ENCODE assay signal across 36 mouse cellular contexts in the genomic region with DNA sequence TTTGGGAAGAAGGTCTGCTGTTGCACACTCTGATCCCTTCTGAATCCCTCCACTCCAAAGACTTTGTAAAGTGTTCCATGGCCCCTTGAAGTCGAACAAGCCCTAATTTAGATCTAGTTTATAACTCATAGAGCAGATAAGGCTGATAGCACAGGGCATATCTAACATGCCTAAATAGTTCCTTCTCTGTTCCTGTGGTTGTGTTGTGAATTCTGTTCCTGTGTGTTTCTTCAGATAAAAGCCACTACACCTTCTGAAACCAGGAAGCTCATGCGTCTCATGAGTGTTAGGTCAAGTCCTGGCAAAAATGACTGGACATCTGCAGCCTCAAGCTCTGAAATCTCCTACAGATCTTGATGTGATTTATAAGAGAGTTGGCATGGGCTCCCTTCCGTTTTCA.
"Had no signal": no experiment of that assay in that cellular context is flagged by ENCODE, and none has a peak within 500 bp of the region (broad histone marks: within the 10 kb centered on the region; RNA-seq: fewer than 3 reads in every experiment).

No protein-coding gene starts in this region.

- H3K4me3 ChIP-seq: heart, embryonic 10.5 days; heart, embryonic 12.5 days; heart, embryonic 13.5 days; heart, embryonic 15.5 days; hindbrain, embryonic 10.5 days; hindbrain, embryonic 12.5 days; hindbrain, embryonic 13.5 days; hindbrain, embryonic 15.5 days; intestine, embryonic 15.5 days; kidney, embryonic 15.5 days; layer of hippocampus, adult 2 months; left cerebral cortex, adult 2 months had no signal

- H3K4me1 ChIP-seq: heart, embryonic 10.5 days; heart, embryonic 12.5 days; heart, embryonic 13.5 days; heart, embryonic 15.5 days; hindbrain, embryonic 10.5 days; hindbrain, embryonic 12.5 days; hindbrain, embryonic 13.5 days; hindbrain, embryonic 15.5 days; intestine, embryonic 15.5 days; kidney, embryonic 15.5 days had no signal

- H3K27ac ChIP-seq: heart, embryonic 10.5 days; heart, embryonic 13.5 days; heart, embryonic 15.5 days; hindbrain, embryonic 10.5 days; hindbrain, embryonic 12.5 days; hindbrain, embryonic 13.5 days; hindbrain, embryonic 14.5 days; hindbrain, embryonic 15.5 days; hindbrain, postnatal 0 days; intestine, embryonic 15.5 days; kidney, embryonic 15.5 days; kidney, postnatal 0 days; layer of hippocampus, adult 2 months; left cerebral cortex, adult 2 months had no signal

- H3K27me3 ChIP-seq: heart, embryonic 12.5 days; heart, embryonic 13.5 days; heart, embryonic 15.5 days; hindbrain, embryonic 12.5 days; hindbrain, embryonic 13.5 days; hindbrain, embryonic 15.5 days; intestine, embryonic 15.5 days; kidney, embryonic 15.5 days had no signal

- H3K9me3 ChIP-seq: heart, embryonic 10.5 days; heart, embryonic 12.5 days; heart, embryonic 13.5 days; heart, embryonic 15.5 days; hindbrain, embryonic 10.5 days; hindbrain, embryonic 12.5 days; hindbrain, embryonic 13.5 days; hindbrain, embryonic 15.5 days; intestine, embryonic 15.5 days; kidney, embryonic 15.5 days had no signal

- H3K4me2 ChIP-seq: heart, embryonic 11.5 days; heart, embryonic 12.5 days; heart, embryonic 13.5 days; heart, embryonic 15.5 days; hindbrain, embryonic 12.5 days; hindbrain, embryonic 13.5 days; hindbrain, embryonic 14.5 days; hindbrain, embryonic 15.5 days; intestine, embryonic 15.5 days; kidney, embryonic 15.5 days had no signal

- ATAC-seq: hindbrain, embryonic 16.5 days; hindbrain, postnatal 0 days; inflammation-experienced regulatory T-cells, adult 6 months; intestine, embryonic 15.5 days; intestine, embryonic 16.5 days; intestine, postnatal 0 days had no signal

- H3K9ac ChIP-seq: heart, embryonic 12.5 days; heart, embryonic 13.5 days; heart, embryonic 15.5 days; hindbrain, embryonic 12.5 days; hindbrain, embryonic 13.5 days; hindbrain, embryonic 14.5 days; hindbrain, embryonic 15.5 days; intestine, embryonic 15.5 days; kidney, embryonic 15.5 days had no signal

- H3K36me3 ChIP-seq: heart, embryonic 10.5 days; heart, embryonic 12.5 days; heart, embryonic 13.5 days; heart, embryonic 15.5 days; hindbrain, embryonic 10.5 days; hindbrain, embryonic 12.5 days; hindbrain, embryonic 13.5 days; hindbrain, embryonic 15.5 days; intestine, embryonic 15.5 days; kidney, embryonic 15.5 days had no signal

- DNase-seq: heart, postnatal 10 days; heart, postnatal 14 days; heart, postnatal 36 days; heart, postnatal 4 days; kidney, adult 11 months; kidney, adult 18-20 months; kidney, adult 2 months; kidney, adult 8-10 months; kidney, adult 9 months; kidney, postnatal 10 days; kidney, postnatal 14 days; kidney, postnatal 25 days; kidney, postnatal 36 days; kidney, postnatal 4 days; layer of hippocampus, adult 9-11 months; layer of hippocampus, postnatal 36 days had no signal
